Mouse (Mus musculus) C2C12 (cell line): ENCODE measurements around the gene Rnf182. TPM values are rescaled to one million over a fixed set of nuclear protein-coding genes. Genes with fewer than 3 reads are reported as not detected.

Experiments used
- H3K27me3 ChIP-seq: one replicate; pipeline ENCODE4 v1.6.1; 2011; ENCODE audit not compliant: control insufficient read depth, insufficient read depth, insufficient read length
- H3K36me3 ChIP-seq: one replicate; pipeline ENCODE4 v1.6.1; 2011; ENCODE audit not compliant: control insufficient read depth, insufficient read depth
- H3K4me3 ChIP-seq: one replicate; pipeline ENCODE4 v1.5.1; 2011; ENCODE audit warnings: mild to moderate bottlenecking, control low read depth; ENCODE audit not compliant: poor library complexity, insufficient read depth, severe bottlenecking
- H3K79me2 ChIP-seq: one replicate; pipeline ENCODE4 v1.6.1; 2011; ENCODE audit not compliant: control insufficient read depth, insufficient read depth
- H3K79me3 ChIP-seq: one replicate; pipeline ENCODE4 v1.6.1; 2011; ENCODE audit warnings: low read depth, control low read depth
- H3ac ChIP-seq: one replicate; pipeline ENCODE3; 2011; ENCODE audit warnings: low read depth; ENCODE audit not compliant: control insufficient read depth, insufficient read length
- CEBPB ChIP-seq: IDR thresholded peaks from one replicate; pipeline ENCODE4 v1.6.1; 2011; ENCODE audit warnings: low read depth, mild to moderate bottlenecking, control low read depth, moderate library complexity
- CTCF ChIP-seq: IDR thresholded peaks from one replicate; pipeline ENCODE4 v1.5.1; 2011; ENCODE audit not compliant: control insufficient read depth, insufficient read depth, insufficient read length
- FOSL1 ChIP-seq: IDR thresholded peaks from one replicate; pipeline ENCODE4 v1.8.0; 2011; ENCODE audit warnings: mild to moderate bottlenecking, low read length; ENCODE audit not compliant: poor library complexity, insufficient read depth, severe bottlenecking
- MAX ChIP-seq: IDR thresholded peaks from one replicate; pipeline ENCODE4 v1.6.1; 2011; ENCODE audit warnings: mild to moderate bottlenecking, control low read depth
- MYOD1 ChIP-seq: IDR thresholded peaks from one replicate; pipeline ENCODE4 v1.6.1; 2011; ENCODE audit warnings: low read depth; ENCODE audit not compliant: control insufficient read depth, insufficient read length
- MYOG ChIP-seq: IDR thresholded peaks from one replicate; pipeline ENCODE4 v1.6.1; 2011; ENCODE audit not compliant: control insufficient read depth, insufficient read length; ENCODE audit errors: extremely low read depth
- USF1 ChIP-seq: IDR thresholded peaks from one replicate; pipeline ENCODE4 v1.6.1; 2011; ENCODE audit warnings: low read depth, mild to moderate bottlenecking, control low read depth, moderate library complexity
- polyA plus RNA-seq: library from polyadenylated mRNA; unstranded; fragments of >200 nt; fragmentation: generic; extraction: Trizol; gene quantifications from one replicate; pipeline ENCODE4 v1.2.1, GENCODE M21; 2012; ENCODE audit warnings: missing spikeins

Rnf182 gene
- polyA plus RNA-seq, 1 experiment = 0.01 TPM

GRCm38 (mm10) chr13:43688065-43688464, 72.6 kb downstream of the Rnf182 start:
- TF ChIP-seq MYOD1 (no peak), CEBPB (no peak), MYOG (no peak), FOSL1 (no peak), MAX (no peak), USF1 (no peak), CTCF (no peak)
- no peaks in the 10 kb centered on the region for H3K79me2 ChIP-seq
- H3ac ChIP-seq = no peak overlapping the region
- no peaks in the 10 kb centered on the region for H3K27me3 ChIP-seq
- H3K79me3 ChIP-seq = no peaks in the 10 kb centered on the region
- no peak overlapping the region for H3K4me3 ChIP-seq
- no peaks in the 10 kb centered on the region for H3K36me3 ChIP-seq

DNA sequence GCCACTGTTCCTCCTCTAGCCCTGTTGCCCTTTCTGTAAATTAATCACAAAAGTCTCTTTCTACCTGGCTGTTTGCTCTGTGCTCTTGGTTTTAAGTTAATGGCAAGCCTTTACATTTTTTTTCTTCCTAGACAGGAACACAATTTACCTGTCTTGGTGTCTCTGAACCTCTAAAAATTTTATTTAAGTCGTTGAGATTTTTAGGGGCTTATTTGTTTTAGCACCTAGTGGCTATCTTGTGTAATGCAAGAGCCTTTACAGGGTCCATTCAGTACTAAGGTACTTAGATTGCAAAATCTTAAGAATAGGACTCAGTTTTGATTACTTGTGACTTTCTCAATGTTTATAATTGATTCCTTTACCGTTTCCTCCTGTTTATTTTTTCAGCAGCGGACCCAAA, 76.2 kb downstream of the Rnf182 start:
- Histone ChIP-seq H3K79me2 (no peaks in the 10 kb centered on the region), H3K4me3 (no peak overlapping the region), H3K79me3 (no peaks in the 10 kb centered on the region), H3K36me3 (no peaks in the 10 kb centered on the region), H3ac (no peak overlapping the region), H3K27me3 (peaks cover 7% of the 10 kb centered on the region)
- no peak for TF ChIP-seq USF1
- no peak for TF ChIP-seq FOSL1
- no peak for TF ChIP-seq MAX
- no peak for TF ChIP-seq CTCF
- no peak for TF ChIP-seq MYOD1
- peak; percentile 2 for TF ChIP-seq CEBPB
- no peak for TF ChIP-seq MYOG

- Histone ChIP-seq H3K27me3 (peaks cover 23% of the 10 kb centered on the region), H3ac (no peak overlapping the region), H3K79me3 (no peaks in the 10 kb centered on the region), H3K4me3 (no peak overlapping the region), H3K79me2 (no peaks in the 10 kb centered on the region), H3K36me3 (no peaks in the 10 kb centered on the region)
- no peak for TF ChIP-seq USF1
- TF ChIP-seq MAX = no peak
Observed at GRCm38 (mm10) chr13:43695521-43695920, 80.0 kb downstream of the Rnf182 start.

DNA sequence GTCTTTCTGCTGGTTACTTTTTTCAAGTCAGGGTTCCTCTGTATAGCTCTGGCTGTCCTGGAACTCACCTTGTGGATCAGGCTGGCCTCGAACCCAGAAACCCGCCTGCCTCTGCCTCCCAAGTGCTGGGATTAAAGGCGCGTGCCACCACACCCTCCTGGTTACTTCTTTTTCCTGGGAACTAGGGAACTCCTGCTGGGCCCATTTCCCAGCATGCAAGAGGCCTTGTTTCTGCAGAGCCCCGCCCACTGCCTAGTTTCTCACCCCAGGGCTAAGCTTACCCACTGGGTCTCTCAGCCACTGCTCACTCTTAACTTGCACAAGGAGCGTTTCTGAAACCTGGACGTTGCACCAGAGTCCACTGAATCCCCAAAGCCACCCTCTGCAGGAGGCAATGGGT, 80.5 kb downstream of the Rnf182 start:
- H3K79me2 ChIP-seq = no peaks in the 10 kb centered on the region
- no peaks in the 10 kb centered on the region for H3K79me3 ChIP-seq
- no peak overlapping the region for H3ac ChIP-seq
- no peak overlapping the region for H3K4me3 ChIP-seq
- no peaks in the 10 kb centered on the region for H3K36me3 ChIP-seq
- H3K27me3 ChIP-seq = peaks cover 23% of the 10 kb centered on the region
- no peak for TF ChIP-seq FOSL1
- TF ChIP-seq MYOD1 = no peak
- TF ChIP-seq MAX = no peak
- no peak for TF ChIP-seq USF1
- TF ChIP-seq MYOG = no peak
- no peak for TF ChIP-seq CTCF
- TF ChIP-seq CEBPB = no peak

DNA sequence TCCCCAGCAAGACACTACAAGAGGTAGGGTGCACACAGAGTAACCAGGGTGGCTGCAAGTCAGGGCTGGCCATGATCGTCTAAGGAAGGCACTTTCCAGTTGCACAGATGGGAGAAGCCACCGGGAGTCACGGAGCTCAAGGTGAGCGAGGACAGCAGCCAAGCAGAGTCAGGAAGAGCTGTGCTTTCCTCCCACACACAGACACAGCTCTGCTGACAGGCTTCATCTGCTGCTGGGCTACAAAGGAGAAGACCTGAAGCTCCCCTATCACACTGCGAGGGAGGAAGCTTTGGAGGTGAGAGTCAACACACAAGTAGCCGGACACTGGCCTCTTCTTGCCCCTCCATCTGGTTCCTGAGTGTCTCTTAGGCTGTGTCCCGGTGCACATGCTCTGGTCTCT, 83.0 kb downstream of the Rnf182 start:
- no peaks in the 10 kb centered on the region for H3K79me3 ChIP-seq
- no peak overlapping the region for H3K4me3 ChIP-seq
- H3K27me3 ChIP-seq = peaks cover 23% of the 10 kb centered on the region
- no peak for TF ChIP-seq CEBPB
- no peak for TF ChIP-seq USF1
- TF ChIP-seq CTCF = no peak
- no peak for TF ChIP-seq MYOD1
- TF ChIP-seq MYOG = no peak
- no peak for TF ChIP-seq MAX
- no peak for TF ChIP-seq FOSL1
- no peaks in the 10 kb centered on the region for H3K36me3 ChIP-seq
- H3K79me2 ChIP-seq = no peaks in the 10 kb centered on the region
- H3ac ChIP-seq = no peak overlapping the region

DNA sequence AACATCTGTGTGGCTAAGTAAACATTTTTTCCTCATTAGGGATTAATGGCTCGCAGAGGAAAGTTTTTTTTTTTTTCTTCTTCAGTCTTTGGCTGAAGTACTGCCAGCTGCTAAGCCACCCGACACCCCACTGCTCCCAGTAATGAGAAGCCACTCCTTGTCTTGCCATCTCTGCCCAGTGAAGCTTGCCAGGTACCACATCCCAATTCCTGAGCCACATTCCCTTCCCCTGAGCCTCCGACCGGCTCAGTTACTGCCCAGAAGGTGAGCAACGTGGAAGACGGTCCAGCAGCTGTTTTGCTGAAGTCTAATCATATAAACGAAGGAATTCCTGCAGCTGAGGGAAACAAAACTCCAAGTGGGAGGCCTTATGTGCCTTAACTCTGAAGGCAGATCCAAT, 88.0 kb downstream of the Rnf182 start:
- Histone ChIP-seq H3K36me3 (no peaks in the 10 kb centered on the region), H3K79me3 (no peaks in the 10 kb centered on the region), H3K79me2 (no peaks in the 10 kb centered on the region), H3K4me3 (no peak overlapping the region), H3K27me3 (peaks cover 19% of the 10 kb centered on the region), H3ac (no peak overlapping the region)
- TF ChIP-seq MAX (no peak), CTCF (no peak), CEBPB (no peak), USF1 (no peak), MYOG (no peak), MYOD1 (no peak), FOSL1 (no peak)
